Comparison of ENCODE assay signal across 12 mouse cellular contexts in the genomic region with DNA sequence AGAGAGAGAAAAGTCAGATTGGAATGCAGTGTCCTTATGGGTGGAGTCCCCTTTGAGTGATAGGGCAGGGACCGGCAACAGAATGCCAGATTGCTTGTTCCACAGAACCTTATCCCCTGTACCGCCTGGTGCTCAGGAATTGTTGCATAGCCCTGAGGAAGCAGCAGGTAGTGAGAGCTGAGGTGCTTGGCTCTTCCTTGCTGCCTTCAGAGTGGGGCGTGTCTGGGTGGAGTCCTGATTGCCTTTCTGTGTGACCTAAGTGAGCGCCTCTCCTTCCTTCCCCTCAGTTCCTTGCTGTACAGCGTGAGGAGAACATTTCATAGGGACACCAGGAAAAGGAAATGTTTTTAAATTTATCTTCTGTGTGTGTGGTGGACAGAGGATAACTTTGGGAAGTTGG. TPM values are rescaled to one million over a fixed set of nuclear protein-coding genes. Genes with fewer than 3 reads are reported as not detected.
DNase-seq lines count a peak whose midpoint lies in the region; ATAC-seq and TF ChIP-seq lines count a peak whose summit lies in the region.
"Had no signal": no experiment of that assay in that cellular context is flagged by ENCODE, and none has a peak within 500 bp of the region (broad histone marks: within the 10 kb centered on the region; RNA-seq: fewer than 3 reads in every experiment).

No protein-coding gene starts in this region.

- H3K9ac ChIP-seq in heart, embryonic 14.5 days (ENCODE audit: low read length): no peak overlapping the region
- no peak overlapping the region; the same call in 1 of the 2 replicates for H3K9ac ChIP-seq in ES-E14 (ENCODE audit: insufficient read depth, low read depth, low read length, poor library complexity, severe bottlenecking)
- no peak overlapping the region; the same call in 1 of the 2 replicates for H3K9ac ChIP-seq in heart, embryonic 16.5 days (ENCODE audit: low read length)
- no peak overlapping the region for H3K9ac ChIP-seq in liver, postnatal 0 days (replicated peaks)

- in situ Hi-C loops in ES-E14 (cut with MboI; ENCODE audit: low sequenced_read_pairs in 2 of 2, unreplicated experiment in 2 of 2): no loop called here

- H3K27ac ChIP-seq in heart, embryonic 14.5 days (replicated peaks in 1 of 2; ENCODE audit: control insufficient read depth in 1 of 2, insufficient read depth in 1 of 2, low read depth in 2 of 2, low read length in 2 of 2): peak overlapping the region; percentile 36 to 61; a peak in 2 of 4 replicates
- H3K27ac ChIP-seq in ES-E14 (ENCODE audit: insufficient read depth, low read depth, low read length, poor library complexity, severe bottlenecking): peak overlapping the region; percentile 67; the same call in 1 of the 2 replicates
- H3K27ac ChIP-seq in heart, embryonic 16.5 days (ENCODE audit: low read length): peak overlapping the region; percentile 64
- peak overlapping the region; percentile 70 for H3K27ac ChIP-seq in liver, postnatal 0 days (ENCODE audit: low read depth)

- no peaks in the 10 kb centered on the region for H3K27me3 ChIP-seq in heart, embryonic 14.5 days (ENCODE audit: control insufficient read depth, insufficient read depth, low read length)
- no peaks in the 10 kb centered on the region for H3K27me3 ChIP-seq in heart, embryonic 16.5 days (ENCODE audit: control insufficient read depth, insufficient read depth, low read length)
- no peaks in the 10 kb centered on the region for H3K27me3 ChIP-seq in liver, postnatal 0 days (ENCODE audit: insufficient read depth, low read length)

- DNase-seq in heart, postnatal 25 days (ENCODE audit: low spot score): no peak
- DNase-seq in ES-E14 (ENCODE audit: low read depth, low spot score): peak; percentile 69
- DNase-seq in liver, postnatal 0 days: no peak
- no peak for DNase-seq in yolk sac, embryonic 10.5 days (ENCODE audit: low spot score)
- no peak for DNase-seq in layer of hippocampus, adult 18-20 months (ENCODE audit: low spot score in 2 of 2)
- DNase-seq in ovary, postnatal 10 days (ENCODE audit: low spot score): no peak
- DNase-seq: cerebellum, adult 2 months; layer of hippocampus, postnatal 36 days; thymus, postnatal 25 days had no signal

- TF ChIP-seq EP300 in liver, postnatal 0 days (IDR thresholded peaks at IDR 0.05; ENCODE audit: low read depth): no peak

- no peak for TF ChIP-seq CTCF in liver, postnatal 0 days (IDR thresholded peaks at IDR 0.05; ENCODE audit: low read depth)

- no peak overlapping the region for H3K4me3 ChIP-seq in heart, embryonic 14.5 days (ENCODE audit: control insufficient read depth in 1 of 2, insufficient read depth in 1 of 2, low read depth in 1 of 2, low read length in 2 of 2)
- peak overlapping the region; percentile 17 to 35; a peak in 3 of 4 replicates for H3K4me3 ChIP-seq in ES-E14 (ENCODE audit: insufficient read depth in 1 of 2, low read depth in 1 of 2, low read length in 2 of 2, poor library complexity in 1 of 2, severe bottlenecking in 1 of 2)
- no peak overlapping the region for H3K4me3 ChIP-seq in heart, embryonic 16.5 days (ENCODE audit: low read length)
- no peak overlapping the region for H3K4me3 ChIP-seq in liver, postnatal 0 days (ENCODE audit: low read depth, low read length)

- 45% methylated on average over 5 of the region's 5 CpGs for WGBS in heart, embryonic 14.5 days
- WGBS in heart, embryonic 16.5 days: 44% methylated on average over 5 of the region's 5 CpGs
- 45% methylated on average over 5 of the region's 5 CpGs for WGBS in liver, postnatal 0 days (ENCODE audit: insufficient replicate concordance)

- peaks cover 25% of the 10 kb centered on the region for H3K36me3 ChIP-seq in heart, embryonic 14.5 days (ENCODE audit: control insufficient read depth, insufficient read depth, low read length)
- peaks cover 12% of the 10 kb centered on the region for H3K36me3 ChIP-seq in ES-E14 (ENCODE audit: control insufficient read depth, insufficient read depth, low read length, poor library complexity, severe bottlenecking)
- peaks cover 2% of the 10 kb centered on the region; the same call in 1 of the 2 replicates for H3K36me3 ChIP-seq in heart, embryonic 16.5 days (ENCODE audit: control insufficient read depth, insufficient read depth)
- H3K36me3 ChIP-seq in liver, postnatal 0 days (replicated peaks; ENCODE audit: insufficient read depth, low read length): no peaks in the 10 kb centered on the region; the same call in 1 of the 2 replicates

- H3K4me1 ChIP-seq in heart, embryonic 14.5 days (ENCODE audit: control insufficient read depth in 2 of 2, insufficient read depth in 2 of 2, low read length in 2 of 2): peaks cover 34 to 69% of the 10 kb centered on the region in 2 experiments
- H3K4me1 ChIP-seq in ES-E14 (ENCODE audit: control insufficient read depth in 2 of 2, insufficient read depth in 2 of 2, low read length in 2 of 2, poor library complexity in 1 of 2): peaks cover 19 to 34% of the 10 kb centered on the region in 2 experiments
- H3K4me1 ChIP-seq in heart, embryonic 16.5 days (ENCODE audit: control insufficient read depth, insufficient read depth, low read length): peaks cover 60% of the 10 kb centered on the region
- H3K4me1 ChIP-seq in liver, postnatal 0 days (ENCODE audit: insufficient read depth): peaks cover 87% of the 10 kb centered on the region

- intact Hi-C loops in heart, postnatal 25 days (cut with DNase I): no loop called here

- peak overlapping the region; percentile 24 for H3K4me2 ChIP-seq in heart, embryonic 14.5 days (ENCODE audit: low read length)
- H3K4me2 ChIP-seq in heart, embryonic 16.5 days (ENCODE audit: low read depth, low read length): peak overlapping the region; percentile 5
- peak overlapping the region; percentile 45 for H3K4me2 ChIP-seq in liver, postnatal 0 days (ENCODE audit: low read depth, low read length)

- ATAC-seq in heart, embryonic 14.5 days (ENCODE audit: insufficient number of reproducible peaks, insufficient read depth, low FRiP score, low read depth): no peak
- ATAC-seq in heart, embryonic 16.5 days (replicated peaks; ENCODE audit: extremely low read depth, insufficient read depth, low FRiP score): no peak
- no peak for ATAC-seq in liver, postnatal 0 days

- no peaks in the 10 kb centered on the region for H3K9me3 ChIP-seq in heart, embryonic 14.5 days (ENCODE audit: control insufficient read depth, low read length)
- no peaks in the 10 kb centered on the region for H3K9me3 ChIP-seq in ES-E14 (ENCODE audit: control insufficient read depth, insufficient read depth, low read depth, low read length)
- H3K9me3 ChIP-seq in heart, embryonic 16.5 days (replicated peaks; ENCODE audit: control insufficient read depth, low read length): no peaks in the 10 kb centered on the region
- no peaks in the 10 kb centered on the region for H3K9me3 ChIP-seq in liver, postnatal 0 days (ENCODE audit: low read length)
- H3K9me3 ChIP-seq: G1E had no signal

TF ChIP-seq in ES-E14, 5 proteins besides CTCF, POLR2A, EP300 and RAD21:
- TF ChIP-seq CHD2 (IDR thresholded peaks at IDR 0.05; ENCODE audit: low read depth, low read length): no peak
- TF ChIP-seq ZNF384 (IDR thresholded peaks at IDR 0.05; ENCODE audit: low read depth, low read length): peak; percentile 82
- TF ChIP-seq HCFC1 (IDR thresholded peaks at IDR 0.05; ENCODE audit: borderline replicate concordance, insufficient read depth, low read length): no peak
TF ChIP-seq in ES-E14: peak in this region for 1.

RNA-seq across cellular contexts. Expression of gene Capzb, which starts 4.8 kb away (rescaled TPM):
- polyA plus RNA-seq in heart, embryonic 14.5 days (2014; fragmentation: Nextera tagmentation; extraction: Ambion mirVana): 292 and 301 TPM in 2 replicates
- 100 to 1,000 TPM; 415 to 449 TPM for total RNA-seq in heart, postnatal 25 days (2021)
- total RNA-seq in ES-E14 (2012; rRNA removed): 86.7 and 111 TPM in 2 replicates
- polyA plus RNA-seq in heart, embryonic 16.5 days (2015; fragmentation: Nextera tagmentation; extraction: Ambion mirVana): 382 and 385 TPM in 2 replicates
- polyA plus RNA-seq in liver, postnatal 0 days (2015; fragmentation: Nextera tagmentation; extraction: Ambion mirVana): 136 and 143 TPM in 2 replicates
- total RNA-seq in layer of hippocampus, adult 18-20 months (2021): 100 to 1,000 TPM; 400 to 403 TPM

Comparison
In these comparisons a context has a peak if more than half of its experiments do, and no peak if none do; other contexts are left out.
1. H3K4me3 ChIP-seq: peak in ES-E14 (2 of 2); none in heart, embryonic 14.5 days (0 of 2), heart, embryonic 16.5 days (single experiment) and liver, postnatal 0 days (single experiment).
2. Peak in every context shown above with its lines, with median percentiles within 50 percentile points of each other: H3K27ac ChIP-seq and H3K4me2 ChIP-seq.